Mouse (Mus musculus): ENCODE measurements at regions not wholly inside any gene's neighbourhood (a gene's known extent, or its start where the extent isn't known, plus 50 kb on each side); places are given as distances from the start of the nearest gene placed in this dataset.

DNA sequence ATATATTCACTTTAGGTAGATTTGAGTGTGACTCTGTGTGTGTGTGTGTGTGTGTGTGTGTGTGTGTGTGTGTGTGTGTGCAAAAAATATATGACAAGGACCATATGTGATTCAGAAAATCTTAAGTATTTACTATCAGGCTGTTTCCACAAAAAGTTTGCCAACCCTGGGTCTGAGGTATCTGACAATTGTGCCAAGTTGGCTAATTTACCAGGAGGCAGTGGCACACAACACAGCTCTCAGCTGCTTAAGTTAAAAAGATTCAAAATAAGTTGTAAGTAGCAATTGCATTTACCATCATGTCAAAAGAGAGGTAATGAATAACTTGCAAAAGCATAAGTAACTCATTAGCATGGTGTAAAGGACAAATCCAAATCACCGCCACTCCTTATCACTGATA, 981.4 kb upstream of the Acvr2a start:
- H3K4me2 ChIP-seq (ENCODE audit: low read depth, low read length), result no peak overlapping the region
- no peak for TF ChIP-seq CTCF (IDR thresholded peaks at IDR 0.05; ENCODE audit: low read depth)
- no peak overlapping the region for H3K4me3 ChIP-seq (ENCODE audit: low read length)
- WGBS, result 95% methylated on average over 1 of the region's 1 CpGs
- no peaks in the 10 kb centered on the region for H3K36me3 ChIP-seq (ENCODE audit: insufficient read depth, low read length)
- no peaks in the 10 kb centered on the region for H3K4me1 ChIP-seq (ENCODE audit: insufficient read depth, low read length)
- no peak overlapping the region for H3K9ac ChIP-seq (replicated peaks; ENCODE audit: low read length)
- no peak overlapping the region for H3K27ac ChIP-seq
- no peaks in the 10 kb centered on the region for H3K9me3 ChIP-seq (ENCODE audit: low read length)
- H3K27me3 ChIP-seq (ENCODE audit: insufficient read depth, low read length), result no peaks in the 10 kb centered on the region
- no peak for DNase-seq (ENCODE audit: low spot score)
- no peak for ATAC-seq

GRCm38 (mm10) chr2:47833517-47833916, 980.4 kb upstream of the Acvr2a start:
- no peak overlapping the region for H3K9ac ChIP-seq (replicated peaks; ENCODE audit: low read length)
- no peaks in the 10 kb centered on the region for H3K27me3 ChIP-seq (ENCODE audit: insufficient read depth, low read length)
- H3K4me2 ChIP-seq (ENCODE audit: low read depth, low read length), result no peak overlapping the region
- no peak for DNase-seq (ENCODE audit: low spot score)
- H3K9me3 ChIP-seq (ENCODE audit: low read length), result no peaks in the 10 kb centered on the region
- no peak for ATAC-seq
- TF ChIP-seq CTCF (IDR thresholded peaks at IDR 0.05; ENCODE audit: low read depth), result no peak
- no peaks in the 10 kb centered on the region for H3K4me1 ChIP-seq (ENCODE audit: insufficient read depth, low read length)
- no peak overlapping the region for H3K4me3 ChIP-seq (ENCODE audit: low read length)
- no peak overlapping the region for H3K27ac ChIP-seq
- WGBS, result 74% methylated on average over 1 of the region's 1 CpGs
- no peaks in the 10 kb centered on the region for H3K36me3 ChIP-seq (ENCODE audit: insufficient read depth, low read length)

DNA sequence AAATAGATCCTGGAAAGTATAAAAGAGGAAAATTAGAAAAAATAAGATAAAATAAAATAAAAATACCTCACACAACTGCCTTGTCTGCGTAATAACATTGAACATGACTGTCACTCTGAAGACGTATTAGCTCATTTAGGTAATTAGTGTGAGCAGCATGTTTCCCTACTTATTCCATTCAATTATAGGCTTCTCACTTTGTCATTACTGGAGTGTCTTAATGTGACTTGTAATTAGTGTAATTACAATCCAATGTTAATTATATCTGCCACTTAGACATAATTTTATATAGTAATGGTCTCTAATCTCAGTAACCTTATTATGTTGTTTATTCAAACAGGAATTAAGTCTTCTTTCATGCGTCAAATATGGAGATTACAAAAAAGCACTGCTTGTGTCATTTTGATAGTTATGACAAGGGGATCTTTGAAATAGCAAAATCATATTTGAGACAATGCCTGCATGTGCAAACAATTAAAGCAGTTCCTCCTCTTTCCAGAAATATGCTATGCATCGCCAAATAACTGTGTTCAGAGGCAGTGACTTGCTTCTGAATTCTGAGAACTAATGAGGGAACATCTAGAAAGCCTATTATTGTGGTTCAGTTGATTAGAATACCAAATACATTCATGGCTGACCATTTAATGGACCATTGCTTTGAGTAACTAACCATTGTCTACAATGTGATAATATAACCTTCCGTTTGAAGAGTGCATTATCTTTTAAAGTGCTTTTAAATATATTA, 979.7 kb upstream of the Acvr2a start:
- no peak overlapping the region for H3K4me2 ChIP-seq (ENCODE audit: low read depth, low read length)
- 62% methylated on average over 5 of the region's 5 CpGs for WGBS
- H3K27ac ChIP-seq, result no peak overlapping the region
- no peaks in the 10 kb centered on the region for H3K4me1 ChIP-seq (ENCODE audit: insufficient read depth, low read length)
- no peak for DNase-seq (ENCODE audit: low spot score)
- H3K9me3 ChIP-seq (ENCODE audit: low read length), result no peaks in the 10 kb centered on the region
- no peak for TF ChIP-seq CTCF (IDR thresholded peaks at IDR 0.05; ENCODE audit: low read depth)
- ATAC-seq, result peak; percentile 59
- no peak overlapping the region for H3K9ac ChIP-seq (replicated peaks; ENCODE audit: low read length)
- no peaks in the 10 kb centered on the region for H3K27me3 ChIP-seq (ENCODE audit: insufficient read depth, low read length)
- H3K36me3 ChIP-seq (ENCODE audit: insufficient read depth, low read length), result no peaks in the 10 kb centered on the region
- H3K4me3 ChIP-seq (ENCODE audit: low read length), result no peak overlapping the region

GRCm38 (mm10) chr2:47857229-47857628, 956.7 kb upstream of the Acvr2a start:
- TF ChIP-seq CTCF (IDR thresholded peaks at IDR 0.05; ENCODE audit: low read depth), result no peak
- H3K27ac ChIP-seq, result no peak overlapping the region
- WGBS, result 53% methylated on average over 3 of the region's 3 CpGs
- H3K4me1 ChIP-seq (ENCODE audit: insufficient read depth, low read length), result no peaks in the 10 kb centered on the region
- H3K9ac ChIP-seq (replicated peaks; ENCODE audit: low read length), result no peak overlapping the region
- ATAC-seq, result no peak
- no peaks in the 10 kb centered on the region for H3K36me3 ChIP-seq (ENCODE audit: insufficient read depth, low read length)
- H3K27me3 ChIP-seq (ENCODE audit: insufficient read depth, low read length), result no peaks in the 10 kb centered on the region
- DNase-seq (ENCODE audit: low spot score), result peak; percentile 52
- no peak overlapping the region for H3K4me2 ChIP-seq (ENCODE audit: low read depth, low read length)
- H3K4me3 ChIP-seq (ENCODE audit: low read length), result no peak overlapping the region
- no peaks in the 10 kb centered on the region for H3K9me3 ChIP-seq (ENCODE audit: low read length)

DNA sequence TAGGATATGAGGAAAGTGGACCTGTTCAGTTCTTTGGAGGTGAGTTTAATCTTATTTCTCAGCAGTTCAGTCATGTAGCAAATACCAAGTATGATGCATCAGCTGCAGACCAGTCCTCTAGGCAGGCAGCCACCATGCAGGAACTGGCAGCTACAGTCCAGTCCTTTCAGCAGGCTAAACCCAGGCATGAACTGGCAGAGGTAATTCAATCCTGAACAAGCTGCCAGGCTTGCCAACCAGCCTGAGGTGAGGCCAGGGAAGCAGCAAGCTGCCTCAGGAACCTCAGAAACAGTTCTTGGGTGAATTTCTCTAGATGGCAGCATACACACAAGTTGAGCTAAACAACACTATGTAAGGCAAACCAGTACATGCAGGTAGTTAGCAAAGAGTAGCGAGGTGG, 951.5 kb upstream of the Acvr2a start:
- Histone ChIP-seq H3K27me3 (ENCODE audit: insufficient read depth, low read length) (no peaks in the 10 kb centered on the region), H3K36me3 (ENCODE audit: insufficient read depth, low read length) (no peaks in the 10 kb centered on the region), H3K4me1 (ENCODE audit: insufficient read depth, low read length) (no peaks in the 10 kb centered on the region), H3K9me3 (ENCODE audit: low read length) (no peaks in the 10 kb centered on the region), H3K4me3 (ENCODE audit: low read length) (no peak overlapping the region), H3K4me2 (ENCODE audit: low read depth, low read length) (no peak overlapping the region), H3K9ac (replicated peaks; ENCODE audit: low read length) (no peak overlapping the region), H3K27ac (no peak overlapping the region)
- DNase-seq (ENCODE audit: low spot score), result no peak
- WGBS, result 100% methylated on average over 1 of the region's 1 CpGs
- ATAC-seq, result no peak
- no peak for TF ChIP-seq CTCF (IDR thresholded peaks at IDR 0.05; ENCODE audit: low read depth)

DNA sequence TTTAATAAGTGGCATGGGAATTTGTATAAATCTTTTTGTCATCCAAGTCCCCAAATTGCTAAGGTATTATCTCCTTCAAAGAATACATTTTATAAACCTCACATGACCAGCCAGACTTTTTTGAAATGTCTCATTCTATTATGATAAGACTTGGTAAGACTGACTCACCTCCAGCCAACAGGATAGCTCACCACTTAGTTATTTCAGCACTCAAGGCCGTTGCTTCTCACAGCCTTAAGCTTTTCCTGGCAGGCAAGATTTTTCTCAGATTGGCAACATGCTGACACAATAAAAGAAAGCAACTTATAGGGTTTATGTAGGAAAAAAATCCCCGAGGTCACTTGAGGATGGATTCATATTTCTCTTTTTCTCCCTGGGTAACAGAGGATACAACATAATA, 935.9 kb upstream of the Acvr2a start:
- ATAC-seq (no peak), DNase-seq (ENCODE audit: low spot score) (no peak)
- 61% methylated on average over 2 of the region's 2 CpGs for WGBS
- H3K4me2 ChIP-seq (ENCODE audit: low read depth, low read length), result no peak overlapping the region
- no peaks in the 10 kb centered on the region for H3K36me3 ChIP-seq (ENCODE audit: insufficient read depth, low read length)
- no peak overlapping the region for H3K9ac ChIP-seq (replicated peaks; ENCODE audit: low read length)
- H3K4me3 ChIP-seq (ENCODE audit: low read length), result no peak overlapping the region
- no peaks in the 10 kb centered on the region for H3K27me3 ChIP-seq (ENCODE audit: insufficient read depth, low read length)
- H3K27ac ChIP-seq, result no peak overlapping the region
- H3K9me3 ChIP-seq (ENCODE audit: low read length), result no peaks in the 10 kb centered on the region
- no peak for TF ChIP-seq CTCF (IDR thresholded peaks at IDR 0.05; ENCODE audit: low read depth)
- H3K4me1 ChIP-seq (ENCODE audit: insufficient read depth, low read length), result no peaks in the 10 kb centered on the region

- Histone ChIP-seq H3K4me3 (ENCODE audit: low read length) (no peak overlapping the region), H3K36me3 (ENCODE audit: insufficient read depth, low read length) (no peaks in the 10 kb centered on the region), H3K9ac (replicated peaks; ENCODE audit: low read length) (no peak overlapping the region), H3K27me3 (ENCODE audit: insufficient read depth, low read length) (no peaks in the 10 kb centered on the region), H3K9me3 (ENCODE audit: low read length) (no peaks in the 10 kb centered on the region), H3K4me1 (ENCODE audit: insufficient read depth, low read length) (no peaks in the 10 kb centered on the region), H3K27ac (no peak overlapping the region), H3K4me2 (ENCODE audit: low read depth, low read length) (no peak overlapping the region)
- DNase-seq (ENCODE audit: low spot score) (no peak), ATAC-seq (no peak)
- 85% methylated on average over 2 of the region's 2 CpGs for WGBS
- no peak for TF ChIP-seq CTCF (IDR thresholded peaks at IDR 0.05; ENCODE audit: low read depth)
These were observed 934.8 kb upstream of the Acvr2a start for GRCm38 (mm10) chr2:47879071-47879470.

Measured in hindbrain, postnatal 0 days (tissue).